Mouse (Mus musculus) adrenal gland, postnatal 10 days (tissue): ENCODE data around the gene Krt23. TPM values are rescaled to one million over a fixed set of nuclear protein-coding genes. Genes with fewer than 3 reads are reported as not detected.

Experiments
- DNase-seq: peaks from one replicate; pipeline ENCODE4 v3.0.0; 2021; ENCODE audit warnings: mixed read lengths
- total RNA-seq, 2 experiments: library from RNA; stranded (reverse); gene quantifications; 2 replicates each; pipeline ENCODE4 v1.2.3; 2021

Krt23 gene
- total RNA-seq, 2 experiments from 2014 or later, result 4.4 to 12.8 TPM

- no peak for DNase-seq
Measured at GRCm38 (mm10) chr11:99454044-99454443, 38.9 kb downstream of the Krt23 start.

GRCm38 (mm10) chr11:99448769-99449168 lies 44.2 kb downstream of the Krt23 start:
- DNase-seq, result no peak

- no peak for DNase-seq
Measured at GRCm38 (mm10) chr11:99441220-99441619, 51.7 kb downstream of the Krt23 start.

GRCm38 (mm10) chr11:99439465-99439864 lies 53.5 kb downstream of the Krt23 start:
- no peak for DNase-seq

GRCm38 (mm10) chr11:99437972-99438371 lies 55.0 kb downstream of the Krt23 start, which contains the start of gene Krt20:
Krt20 (minus strand) TSS chr11:99438150.
- DNase-seq, result no peak

GRCm38 (mm10) chr11:99436625-99437024 lies 56.3 kb downstream of the Krt23 start:
- no peak for DNase-seq

- DNase-seq, result peak; percentile 31
Measured at GRCm38 (mm10) chr11:99430670-99431069, 62.3 kb downstream of the Krt23 start.

Other genes starting within 250 kb of the Krt23 start
- gene Krt222, start 249.1 kb downstream of the Krt23 start, total RNA-seq, result 1 to 10 TPM; 1.8 to 3.3 TPM
- not detected for gene Krt24, start 207.9 kb downstream of the Krt23 start, total RNA-seq
- gene Krt25, start 170.2 kb downstream of the Krt23 start, total RNA-seq, result under 1 TPM in 1 of 2 experiments, not detected in 1; 0.18 TPM
- gene Krt26, start 155.2 kb downstream of the Krt23 start, total RNA-seq, result not detected
- gene Krt27, start 142.0 kb downstream of the Krt23 start, total RNA-seq, result not detected
- gene Krt28, start 118.2 kb downstream of the Krt23 start, total RNA-seq, result under 1 TPM in 1 of 2 experiments, not detected in 1; 0.21 TPM
- 1 to 10 TPM; 7.0 to 8.2 TPM for gene Krt10, start 103.8 kb downstream of the Krt23 start, total RNA-seq
- gene Krt12, start 70.9 kb downstream of the Krt23 start, total RNA-seq, result not detected
- gene Krt20, start 55.0 kb downstream of the Krt23 start, total RNA-seq, result 1 to 10 TPM; 1.8 to 2.3 TPM
- not detected for gene Krt39, start 28.2 kb upstream of the Krt23 start, total RNA-seq
- gene Krt40, start 50.0 kb upstream of the Krt23 start, total RNA-seq, result not detected
- not detected for gene Krtap3-3, start 57.7 kb upstream of the Krt23 start, total RNA-seq
- gene Krtap3-2, start 63.7 kb upstream of the Krt23 start, total RNA-seq, result not detected
- not detected for gene Gm11939, start 66.3 kb upstream of the Krt23 start, total RNA-seq
- not detected for gene Krtap3-1, start 73.5 kb upstream of the Krt23 start, total RNA-seq
- gene Krtap1-5, start 87.9 kb upstream of the Krt23 start, total RNA-seq, result not detected
- not detected for gene Krtap1-4, start 90.5 kb upstream of the Krt23 start, total RNA-seq
- gene Krtap1-3, start 98.2 kb upstream of the Krt23 start, total RNA-seq, result not detected
- gene Krtap9-3, start 105.0 kb upstream of the Krt23 start, total RNA-seq, result not detected
- not detected for gene Gm11938, start 110.2 kb upstream of the Krt23 start, total RNA-seq
- not detected for gene Gm11937, start 117.1 kb upstream of the Krt23 start, total RNA-seq
- not detected for gene Krtap2-4, start 121.7 kb upstream of the Krt23 start, total RNA-seq
- gene Gm11562, start 127.3 kb upstream of the Krt23 start, total RNA-seq, result not detected
- gene Krtap4-1, start 135.1 kb upstream of the Krt23 start, total RNA-seq, result not detected
- gene Krtap4-2, start 141.9 kb upstream of the Krt23 start, total RNA-seq, result not detected
- gene Krtap4-7, start 151.0 kb upstream of the Krt23 start, total RNA-seq, result not detected
- gene Gm11555, start 157.1 kb upstream of the Krt23 start, total RNA-seq, result not detected
- gene Gm11563, start 165.8 kb upstream of the Krt23 start, total RNA-seq, result not detected
- not detected for gene Krtap4-6, start 172.8 kb upstream of the Krt23 start, total RNA-seq
- not detected for gene Gm14190, start 197.6 kb upstream of the Krt23 start, total RNA-seq
- not detected for gene Gm14180, start 241.2 kb upstream of the Krt23 start, total RNA-seq